Mouse (Mus musculus): ENCODE results near the gene Magi1.

Gene Magi1

DNA sequence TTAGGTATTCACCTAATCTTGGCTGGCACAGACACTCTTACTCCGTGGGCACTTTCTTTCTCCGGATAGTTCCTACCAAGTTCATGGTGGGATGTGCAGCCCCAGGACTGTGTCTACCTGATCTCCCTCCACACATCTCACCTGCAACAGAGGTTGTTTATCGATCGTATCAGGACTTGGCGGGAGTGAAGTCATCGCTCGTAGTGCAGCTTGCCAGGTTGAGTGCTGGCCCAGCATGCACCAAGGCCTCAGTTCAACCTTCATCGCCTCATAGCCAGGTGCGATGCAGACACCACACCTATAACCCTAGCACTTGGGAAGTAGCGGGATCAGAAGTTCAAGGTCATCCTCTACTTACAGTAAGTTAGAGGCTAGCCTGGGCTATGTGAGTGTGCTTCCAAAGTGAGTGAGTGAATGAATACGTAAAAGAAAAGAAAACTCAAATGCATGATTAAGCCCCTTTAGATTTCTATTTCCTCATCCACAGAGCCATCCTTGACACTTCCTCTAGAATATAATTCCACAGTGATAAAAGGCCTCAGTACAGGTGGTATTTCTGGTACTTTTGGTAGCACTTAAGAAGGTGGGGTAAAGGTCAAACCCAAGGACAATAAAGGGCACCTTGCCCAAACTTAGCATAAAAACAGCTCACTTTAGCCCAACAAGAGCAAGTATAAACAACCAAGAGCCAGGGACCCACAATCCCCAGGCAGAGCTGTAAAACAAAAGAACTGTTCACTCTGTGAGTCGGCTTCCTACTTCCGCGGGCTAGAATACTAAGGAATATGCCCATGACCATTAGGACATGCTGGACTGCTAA, 103.2 kb downstream of the Magi1 start:
- in situ Hi-C loops (cut with MboI; ENCODE audit: low pct_unique_long_range_greater_than_20kb in 1 of 2, low sequenced_read_pairs in 2 of 2, unreplicated experiment in 1 of 2) = no loop called here

DNA sequence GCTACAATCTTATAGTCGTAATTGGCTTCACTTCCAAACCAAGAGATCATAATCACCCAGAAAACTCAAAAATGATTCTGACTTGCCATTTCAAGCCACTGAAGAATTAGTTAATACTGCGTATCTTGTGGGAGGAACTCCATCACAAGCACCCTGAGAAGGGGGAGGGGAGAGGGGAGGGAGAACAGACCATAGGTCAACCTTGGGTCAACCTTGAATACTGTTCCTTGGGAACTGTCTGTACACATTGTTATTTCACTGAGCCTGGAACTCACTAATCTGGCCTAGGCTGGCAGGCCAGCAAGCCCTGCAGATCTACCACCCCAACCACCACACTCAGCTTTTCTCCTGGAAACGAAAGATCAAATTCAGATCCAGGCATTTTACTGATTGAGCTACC, 106.2 kb downstream of the Magi1 start:
- in situ Hi-C loops (cut with MboI; ENCODE audit: low pct_unique_long_range_greater_than_20kb in 1 of 2, low sequenced_read_pairs in 2 of 2, unreplicated experiment in 1 of 2) = no loop called here

DNA sequence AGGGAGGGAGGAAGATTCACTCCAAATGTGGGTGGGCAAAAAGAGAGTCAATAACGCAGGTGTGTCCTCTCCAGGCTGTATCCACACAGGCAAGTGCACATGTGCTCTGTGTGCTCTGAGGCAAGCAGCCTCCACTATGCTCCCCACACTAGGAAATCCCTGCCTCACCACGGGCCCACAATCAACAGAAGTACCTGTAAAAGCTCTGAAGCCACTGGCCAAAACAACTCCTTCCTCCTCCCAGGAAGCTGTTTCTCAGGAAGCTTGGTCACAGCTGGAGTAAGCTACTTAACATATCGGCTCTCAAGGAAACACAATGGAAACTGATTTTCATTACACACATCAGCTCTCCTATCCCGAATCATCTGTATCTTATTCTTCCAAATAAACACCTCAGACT, 107.0 kb downstream of the Magi1 start:
- in situ Hi-C loops (cut with MboI; ENCODE audit: low pct_unique_long_range_greater_than_20kb in 1 of 2, low sequenced_read_pairs in 2 of 2, unreplicated experiment in 1 of 2) = no loop called here

DNA sequence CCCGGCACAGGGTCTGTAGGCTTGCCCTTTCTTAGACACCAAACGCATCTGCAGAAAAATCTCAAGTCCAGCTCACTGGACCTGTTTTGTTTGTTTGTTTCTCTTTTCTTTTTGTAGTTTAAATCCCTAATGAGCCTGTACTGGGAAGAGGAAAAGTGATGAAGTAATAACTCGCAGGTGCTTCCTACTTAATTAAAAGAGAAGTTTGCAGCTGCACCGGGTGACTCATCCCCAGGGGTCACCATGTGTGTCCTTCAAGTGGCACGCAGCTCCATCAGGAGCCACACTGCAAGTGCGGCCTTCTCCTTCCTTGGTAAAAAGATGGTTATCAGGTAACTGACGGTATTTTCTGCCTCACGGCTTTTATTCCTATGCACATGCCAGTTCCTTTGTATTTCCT, 112.5 kb downstream of the Magi1 start:
- in situ Hi-C loops (cut with MboI; ENCODE audit: low pct_unique_long_range_greater_than_20kb in 1 of 2, low sequenced_read_pairs in 2 of 2, unreplicated experiment in 1 of 2) = no loop called here

DNA sequence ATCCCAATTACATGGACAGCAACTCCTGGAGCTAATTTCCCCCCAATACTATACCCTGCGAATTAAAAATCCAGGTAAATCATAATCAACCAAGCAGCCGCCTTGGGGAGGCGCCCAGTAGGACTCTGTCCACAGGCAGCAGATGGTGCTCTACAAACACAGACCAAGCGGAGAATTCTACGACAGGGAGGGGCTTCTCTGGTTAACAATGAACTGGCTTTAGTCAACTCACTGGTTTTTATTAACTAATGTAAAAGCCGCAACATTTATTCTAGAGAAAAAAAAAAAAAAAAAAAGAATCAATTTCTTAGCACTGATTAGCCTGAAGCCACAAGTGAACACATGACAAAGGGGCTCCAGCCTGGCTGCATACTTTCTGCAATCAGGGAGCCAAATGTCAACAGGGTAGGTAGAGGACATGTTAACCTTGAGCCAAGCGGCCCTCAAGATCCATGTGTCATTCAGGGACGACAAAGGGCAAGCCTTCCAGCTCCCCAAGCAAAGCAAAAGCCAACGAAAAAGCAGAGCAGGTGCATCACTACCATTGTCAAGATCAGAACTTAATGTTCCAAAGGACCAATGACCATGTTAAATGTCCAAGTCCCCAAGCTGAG, 114.0 kb downstream of the Magi1 start:
- in situ Hi-C loops (cut with MboI; ENCODE audit: low pct_unique_long_range_greater_than_20kb in 1 of 2, low sequenced_read_pairs in 2 of 2, unreplicated experiment in 1 of 2) = no loop called here

DNA sequence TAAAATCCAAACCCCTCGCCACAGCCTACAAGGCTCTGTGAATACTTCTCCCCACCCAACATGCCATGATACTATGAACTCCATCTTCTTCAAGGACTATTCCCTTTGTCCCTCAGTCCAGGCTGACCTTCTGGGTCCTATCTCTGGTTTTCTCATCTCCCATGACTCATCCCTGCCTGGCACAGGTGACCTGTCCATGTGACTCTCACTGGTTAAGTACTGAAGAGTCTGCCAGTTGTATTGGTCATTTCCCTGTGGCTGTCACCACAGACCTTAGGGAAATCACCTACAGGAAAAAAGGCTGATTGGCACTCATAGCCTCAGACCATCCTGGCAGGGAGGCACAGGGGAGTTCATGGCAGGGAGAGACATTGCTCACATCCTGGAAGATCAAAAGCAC, 117.8 kb downstream of the Magi1 start:
- in situ Hi-C loops (cut with MboI; ENCODE audit: low pct_unique_long_range_greater_than_20kb in 1 of 2, low sequenced_read_pairs in 2 of 2, unreplicated experiment in 1 of 2) = no loop called here

DNA sequence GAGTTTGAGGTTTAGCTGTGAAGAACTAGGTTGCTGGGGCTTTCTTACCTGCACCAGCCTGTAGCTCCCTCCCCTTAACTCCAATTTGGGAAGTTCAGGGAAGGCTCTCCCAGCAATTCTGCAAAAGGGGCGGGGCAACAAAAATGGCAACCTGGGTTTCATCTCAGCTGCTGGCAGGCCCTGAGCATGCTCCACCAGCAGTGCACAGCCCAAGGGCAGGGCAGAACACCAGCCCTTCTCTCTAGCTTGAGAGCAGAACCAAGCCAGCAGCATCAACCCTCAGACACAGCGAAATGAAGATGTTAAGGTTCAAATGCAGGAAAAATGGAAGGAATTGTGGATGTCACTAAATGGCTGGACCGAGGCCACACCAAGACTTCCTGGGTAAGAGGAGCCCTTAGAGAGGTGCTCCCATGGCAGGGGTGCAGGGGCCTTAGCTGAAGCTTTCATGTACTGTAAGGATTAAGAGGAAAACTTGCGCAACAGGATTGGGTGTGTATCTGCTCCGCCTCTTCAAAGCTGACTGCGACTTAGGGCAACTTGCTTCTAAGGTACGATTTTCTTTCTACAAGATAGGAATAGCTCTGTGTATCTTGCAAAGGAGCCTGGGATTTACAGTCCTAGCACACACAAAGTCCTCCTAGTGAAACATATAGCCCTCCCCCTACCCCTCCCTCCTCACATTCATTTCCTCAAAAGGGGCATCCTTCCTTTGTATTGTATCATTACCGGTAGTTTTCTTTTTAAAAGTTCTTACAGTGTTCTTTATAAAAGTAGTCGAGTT, 118.8 kb downstream of the Magi1 start:
- in situ Hi-C loops (cut with MboI; ENCODE audit: low pct_unique_long_range_greater_than_20kb in 1 of 2, low sequenced_read_pairs in 2 of 2, unreplicated experiment in 1 of 2) = no loop called here

DNA sequence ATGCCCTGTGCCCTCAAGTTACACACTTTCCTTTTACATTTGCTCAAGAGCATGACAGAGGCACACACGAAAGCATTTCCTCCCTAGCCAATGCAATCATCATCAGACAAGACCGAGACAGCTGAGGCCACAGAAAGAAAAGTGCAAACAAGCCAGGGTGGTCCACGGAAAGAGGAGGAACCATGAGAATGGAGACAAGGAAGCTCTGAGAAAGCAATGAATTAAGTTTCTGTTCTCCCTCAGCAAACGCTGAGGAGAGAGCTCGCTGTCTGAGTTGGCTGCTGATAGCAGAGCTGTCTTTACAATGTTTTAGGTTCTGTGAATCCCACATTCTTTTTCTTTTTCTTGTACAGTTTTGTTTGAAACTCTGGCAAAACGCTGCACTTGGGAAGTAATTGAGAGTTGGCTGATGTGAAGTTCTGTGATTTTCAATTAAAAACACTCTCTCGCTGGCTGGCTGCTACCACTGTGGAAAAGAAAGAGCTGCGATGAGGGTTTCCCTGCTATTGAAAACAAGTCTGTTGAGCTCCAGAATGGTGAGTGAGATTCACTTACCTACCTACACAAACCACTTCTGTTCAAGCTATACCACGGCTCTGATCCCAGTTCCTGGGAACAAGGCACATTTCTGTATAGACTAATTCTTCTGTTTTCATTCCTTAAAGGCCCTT, 120.3 kb downstream of the Magi1 start:
- in situ Hi-C loops (cut with MboI; ENCODE audit: low pct_unique_long_range_greater_than_20kb in 1 of 2, low sequenced_read_pairs in 2 of 2, unreplicated experiment in 1 of 2) = no loop called here

DNA sequence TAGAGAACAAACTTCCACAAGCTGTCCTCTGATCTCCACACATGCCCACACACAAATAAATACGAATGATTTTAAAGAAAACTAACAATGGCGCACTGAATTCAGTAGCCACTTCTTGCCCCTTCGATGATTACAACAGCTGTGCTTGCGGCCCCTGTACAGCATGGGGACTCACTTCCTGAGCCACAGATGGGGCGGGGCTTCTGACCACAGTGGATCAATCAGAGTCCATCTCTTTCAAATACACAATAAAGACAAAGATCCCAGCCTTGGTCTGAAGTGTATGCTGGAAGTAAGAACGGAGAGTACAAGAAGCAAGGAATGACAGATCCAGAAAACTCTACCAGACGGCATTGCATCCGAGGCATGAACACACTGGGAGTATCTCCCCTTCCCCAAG, 120.8 kb downstream of the Magi1 start:
- in situ Hi-C loops (cut with MboI; ENCODE audit: low pct_unique_long_range_greater_than_20kb in 1 of 2, low sequenced_read_pairs in 2 of 2, unreplicated experiment in 1 of 2) = no loop called here

DNA sequence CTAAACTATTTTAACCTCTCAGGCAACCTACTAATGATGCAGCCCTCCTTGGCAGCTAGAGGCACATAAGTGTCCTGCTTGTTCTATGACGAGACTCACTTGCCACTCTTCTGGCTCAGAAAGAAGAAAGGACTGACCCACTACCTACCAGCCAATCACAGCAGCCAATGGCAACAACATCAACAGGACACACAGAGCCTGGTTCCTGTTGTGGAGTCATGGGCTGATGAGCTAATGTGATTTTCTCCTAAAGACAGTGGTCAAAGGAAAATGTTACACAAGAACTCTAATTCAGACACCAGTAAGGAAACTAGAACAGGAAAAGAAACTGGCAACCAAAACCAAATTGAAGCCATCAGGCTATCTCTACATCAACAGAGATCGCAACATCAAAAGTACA, 124.5 kb downstream of the Magi1 start:
- in situ Hi-C loops (cut with MboI; ENCODE audit: low pct_unique_long_range_greater_than_20kb in 1 of 2, low sequenced_read_pairs in 2 of 2, unreplicated experiment in 1 of 2) = no loop called here

DNA sequence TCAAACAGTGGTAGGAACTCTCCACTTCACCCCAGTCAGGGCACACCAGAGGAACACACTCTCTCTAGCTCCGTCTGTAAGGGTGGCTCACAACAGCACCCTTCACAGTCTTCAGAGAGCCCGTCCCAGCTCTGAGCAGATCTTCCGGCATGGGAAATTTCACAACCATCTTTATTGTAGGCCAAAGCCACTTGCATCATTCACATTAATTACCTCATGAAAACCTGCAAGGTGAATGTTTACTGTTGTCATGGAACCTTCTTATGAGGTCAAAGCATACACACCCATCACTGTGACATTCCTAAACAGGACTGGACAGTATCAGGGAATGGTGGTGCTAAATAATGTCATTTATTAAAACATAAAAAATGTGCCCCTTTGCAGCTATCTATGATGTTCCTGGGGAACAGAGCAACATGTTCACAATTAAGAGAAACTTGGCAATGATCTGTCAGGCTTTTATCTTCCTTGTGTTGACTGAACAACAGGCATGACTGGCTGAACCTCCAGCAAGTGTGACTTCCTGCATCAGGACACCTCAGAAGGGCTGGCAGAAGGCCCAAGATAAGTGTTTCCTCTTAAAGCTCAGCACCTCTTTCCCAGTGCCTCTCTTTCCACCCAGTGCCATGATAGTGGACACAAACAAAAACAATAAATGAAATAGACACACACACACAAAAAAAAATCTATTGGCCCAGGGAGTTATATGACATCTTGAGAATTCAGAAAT, 125.4 kb downstream of the Magi1 start:
- in situ Hi-C loops (cut with MboI; ENCODE audit: low pct_unique_long_range_greater_than_20kb in 1 of 2, low sequenced_read_pairs in 2 of 2, unreplicated experiment in 1 of 2) = no loop called here

DNA sequence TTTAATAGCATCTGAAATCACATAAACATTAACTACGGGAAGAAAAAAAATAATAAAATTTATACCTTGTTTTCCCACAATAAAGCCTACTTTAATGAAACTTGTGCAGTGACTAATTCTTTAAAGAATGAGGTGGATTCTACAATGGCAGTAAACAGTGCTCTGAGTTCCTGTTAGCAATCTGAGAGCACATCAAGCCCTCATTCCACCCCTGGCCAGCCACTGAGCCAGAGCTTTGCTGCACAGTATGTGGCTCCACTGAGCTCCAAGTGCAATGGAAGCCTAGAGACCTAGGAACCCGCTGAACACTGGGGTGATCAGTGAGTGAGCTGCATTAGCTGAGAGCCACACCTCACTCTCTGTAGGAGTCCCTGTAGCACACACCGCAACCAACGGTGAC, 127.7 kb downstream of the Magi1 start:
- in situ Hi-C loops (cut with MboI; ENCODE audit: low pct_unique_long_range_greater_than_20kb in 1 of 2, low sequenced_read_pairs in 2 of 2, unreplicated experiment in 1 of 2) = no loop called here

DNA sequence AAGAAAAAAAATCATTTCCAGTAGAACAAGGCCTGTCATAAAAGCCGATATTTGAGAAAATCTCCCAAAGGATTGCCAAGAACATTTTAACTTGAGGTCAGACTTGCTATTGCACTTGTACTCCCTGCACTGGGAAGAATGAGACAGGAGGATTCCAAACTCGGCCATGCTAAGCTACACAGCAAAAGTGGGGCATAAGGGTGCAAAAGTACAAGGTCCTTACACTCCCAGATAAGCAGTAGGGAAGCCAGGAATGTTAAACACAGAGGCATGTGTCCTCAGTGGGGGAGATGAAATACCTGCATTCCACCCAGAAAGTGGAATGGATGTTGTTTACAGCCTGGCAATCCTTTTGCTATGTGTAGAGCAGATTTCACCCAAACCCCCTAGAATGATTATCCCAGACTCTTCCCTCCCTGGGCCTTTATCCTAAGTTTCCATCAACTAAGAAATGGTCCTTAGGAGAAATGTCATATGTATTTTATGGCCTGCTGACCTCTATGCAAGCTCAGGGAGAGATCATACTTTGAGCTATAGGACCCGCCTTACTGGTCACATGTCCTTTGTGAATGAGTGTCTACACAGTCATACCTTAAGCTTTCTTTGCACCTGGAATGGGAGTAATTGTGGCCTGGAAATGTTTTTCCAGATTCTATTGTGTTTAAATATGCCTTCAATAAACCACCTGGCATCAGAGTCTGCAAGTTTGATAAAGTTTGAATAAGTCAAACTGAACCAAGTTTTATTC, 128.7 kb downstream of the Magi1 start:
- in situ Hi-C loops (cut with MboI; ENCODE audit: low pct_unique_long_range_greater_than_20kb in 1 of 2, low sequenced_read_pairs in 2 of 2, unreplicated experiment in 1 of 2) = no loop called here

DNA sequence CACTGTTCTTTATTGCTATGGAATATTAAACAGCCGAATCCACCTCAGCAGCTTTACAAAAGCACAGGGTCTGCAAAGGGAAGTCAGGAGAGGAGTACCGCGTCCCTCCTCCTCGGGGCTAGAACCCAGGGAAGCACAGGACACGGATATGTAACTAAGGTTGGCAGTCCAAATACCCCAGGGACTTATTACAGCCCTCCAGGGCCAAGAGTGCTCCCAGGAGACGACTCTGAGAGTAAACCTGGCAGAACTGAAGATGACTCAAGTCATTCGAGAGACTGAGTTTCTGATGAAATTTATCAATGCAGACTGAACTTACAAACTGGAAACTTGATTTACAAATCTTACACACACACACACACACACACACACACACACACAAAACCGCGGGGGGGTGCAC, 130.8 kb downstream of the Magi1 start:
- in situ Hi-C loops (cut with MboI; ENCODE audit: low pct_unique_long_range_greater_than_20kb in 1 of 2, low sequenced_read_pairs in 2 of 2, unreplicated experiment in 1 of 2) = no loop called here

DNA sequence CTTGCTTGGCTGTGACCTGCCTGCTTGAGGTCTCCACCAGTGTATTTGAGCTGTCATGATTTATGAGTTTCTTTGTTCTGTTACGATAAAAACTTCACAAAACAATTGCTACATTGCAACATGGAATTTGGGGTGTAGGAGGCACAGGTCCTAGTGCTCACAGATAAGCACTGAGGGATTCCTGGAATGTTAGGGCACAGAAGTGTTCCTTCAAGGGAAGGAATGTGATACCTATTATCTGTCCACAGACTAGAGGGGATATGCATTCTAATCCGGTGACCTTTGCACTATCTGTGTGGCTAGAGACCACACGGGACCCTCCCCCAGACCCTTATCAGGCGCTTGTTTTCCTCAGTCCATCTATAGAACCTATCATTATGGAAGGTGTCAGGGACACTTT, 132.8 kb downstream of the Magi1 start:
- in situ Hi-C loops (cut with MboI; ENCODE audit: low pct_unique_long_range_greater_than_20kb in 1 of 2, low sequenced_read_pairs in 2 of 2, unreplicated experiment in 1 of 2) = no loop called here

DNA sequence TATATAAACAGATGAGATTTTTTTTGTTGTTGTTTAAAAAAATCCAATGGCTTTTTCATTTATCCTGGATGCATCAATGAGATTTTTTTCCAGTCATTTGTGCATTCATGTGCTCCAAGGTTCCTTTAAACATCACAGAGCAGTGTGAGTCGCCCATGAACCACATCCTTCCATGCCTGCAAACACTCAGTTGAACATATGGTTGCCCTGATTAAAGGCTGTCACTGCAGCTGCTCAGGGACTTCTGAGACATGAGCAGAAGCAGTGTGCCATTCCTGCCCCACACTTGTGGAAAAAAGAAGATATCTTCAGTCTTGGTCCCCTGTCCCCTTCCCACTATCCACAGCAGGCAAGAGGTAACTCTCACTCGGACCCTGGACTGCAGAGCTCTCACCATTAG, 133.9 kb downstream of the Magi1 start:
- in situ Hi-C loops (cut with MboI; ENCODE audit: low pct_unique_long_range_greater_than_20kb in 1 of 2, low sequenced_read_pairs in 2 of 2, unreplicated experiment in 1 of 2) = no loop called here

DNA sequence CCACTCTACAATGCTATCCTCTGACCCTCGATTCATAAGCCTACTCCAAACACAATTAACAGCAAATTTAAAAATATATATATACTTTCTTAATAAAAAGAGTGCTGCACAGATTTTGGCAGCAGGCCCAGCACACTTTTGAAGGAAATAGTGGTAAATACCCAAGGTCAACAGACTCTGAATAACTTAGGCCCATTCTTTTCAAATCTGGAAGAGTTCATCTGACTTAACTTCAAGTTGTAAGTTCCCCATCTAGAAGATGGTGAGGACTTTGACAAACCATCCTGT, 137.6 kb downstream of the Magi1 start:
- in situ Hi-C loops (cut with MboI; ENCODE audit: low pct_unique_long_range_greater_than_20kb in 1 of 2, low sequenced_read_pairs in 2 of 2, unreplicated experiment in 1 of 2) = no loop called here

Data from mouse embryonic stem cell (cell line).